In the genomic region with DNA sequence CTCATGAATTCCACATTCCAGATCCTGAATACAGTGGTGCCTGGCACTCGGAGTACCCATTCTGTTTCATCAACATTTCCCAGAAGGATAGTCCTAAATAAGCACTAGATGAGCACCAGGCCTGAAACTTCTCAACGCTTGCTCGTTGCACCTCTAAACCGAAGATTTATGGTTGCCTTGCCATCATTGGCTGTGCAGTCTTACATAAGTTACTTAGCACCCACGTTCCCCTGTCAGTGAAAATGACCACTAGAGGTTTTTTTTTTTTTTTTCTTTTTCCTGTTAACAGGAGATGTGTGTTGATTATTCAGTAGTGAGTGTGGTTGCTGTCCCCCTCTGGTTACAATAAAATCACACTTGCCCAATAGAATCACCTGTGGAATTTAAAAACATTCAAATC, we compare ENCODE assay signal across 8 mouse cellular contexts. TPM values are rescaled to one million over a fixed set of nuclear protein-coding genes. Genes with fewer than 3 reads are reported as not detected.
DNase-seq lines count a peak whose midpoint lies in the region; ATAC-seq and TF ChIP-seq lines count a peak whose summit lies in the region.

No protein-coding gene starts in this region.

- H3K27ac ChIP-seq in lung, embryonic 14.5 days (ENCODE audit: low read depth), result no peak overlapping the region
- H3K27ac ChIP-seq in embryonic facial prominence, embryonic 10.5 days (replicated peaks), result peak overlapping the region; percentile 99; the same call in 1 of the 2 replicates
- H3K27ac ChIP-seq in kidney, embryonic 15.5 days, result no peak overlapping the region; the same call in 1 of the 2 replicates

- peak overlapping the region; percentile 80 for H3K4me2 ChIP-seq in lung, embryonic 14.5 days
- peak overlapping the region; percentile 86 for H3K4me2 ChIP-seq in kidney, embryonic 15.5 days

- no peaks in the 10 kb centered on the region for H3K9me3 ChIP-seq in lung, embryonic 14.5 days (ENCODE audit: low read depth, low read length)
- no peaks in the 10 kb centered on the region for H3K9me3 ChIP-seq in embryonic facial prominence, embryonic 10.5 days
- no peaks in the 10 kb centered on the region for H3K9me3 ChIP-seq in kidney, embryonic 15.5 days (replicated peaks)

- peak; percentile 23 for DNase-seq in lung, embryonic 14.5 days
- DNase-seq in lung, postnatal 14 days, result no peak
- no peak for DNase-seq in embryonic facial prominence, embryonic 10.5 days (ENCODE audit: low spot score)
- peak; percentile 25 for DNase-seq in neural tube, embryonic 10.5 days (ENCODE audit: extremely low spot score, low spot score)
- no peak for DNase-seq in right cerebral cortex, adult 18-20 months
- DNase-seq in thymus, postnatal 14 days, result no peak
- no peak for DNase-seq in Muller cell, postnatal 12 days (ENCODE audit: inconsistent ontology term)

- H3K36me3 ChIP-seq in lung, embryonic 14.5 days (ENCODE audit: insufficient read depth), result no peaks in the 10 kb centered on the region
- H3K36me3 ChIP-seq in embryonic facial prominence, embryonic 10.5 days (replicated peaks), result no peaks in the 10 kb centered on the region
- H3K36me3 ChIP-seq in kidney, embryonic 15.5 days, result no peaks in the 10 kb centered on the region

- no peaks in the 10 kb centered on the region for H3K27me3 ChIP-seq in lung, embryonic 14.5 days (ENCODE audit: insufficient read depth, low read length)
- H3K27me3 ChIP-seq in embryonic facial prominence, embryonic 10.5 days (replicated peaks; ENCODE audit: low read depth, poor library complexity, severe bottlenecking), result no peaks in the 10 kb centered on the region
- H3K27me3 ChIP-seq in kidney, embryonic 15.5 days, result no peaks in the 10 kb centered on the region

- 63% methylated on average over 5 of the region's 5 CpGs for WGBS in lung, embryonic 14.5 days
- 66% methylated on average over 5 of the region's 5 CpGs for WGBS in embryonic facial prominence, embryonic 10.5 days
- 46% methylated on average over 5 of the region's 5 CpGs for WGBS in kidney, embryonic 15.5 days

- ATAC-seq in lung, embryonic 14.5 days (ENCODE audit: insufficient read depth), result no peak
- no peak for ATAC-seq in kidney, embryonic 15.5 days (replicated peaks; ENCODE audit: low FRiP score)

- peak overlapping the region; percentile 64; the same call in 1 of the 2 replicates for H3K4me3 ChIP-seq in lung, embryonic 14.5 days (ENCODE audit: low read depth, low read length)
- H3K4me3 ChIP-seq in embryonic facial prominence, embryonic 10.5 days, result peak overlapping the region; percentile 80; the same call in 1 of the 2 replicates
- no peak overlapping the region for H3K4me3 ChIP-seq in kidney, embryonic 15.5 days (replicated peaks)

- no peak overlapping the region for H3K9ac ChIP-seq in lung, embryonic 14.5 days
- no peak overlapping the region for H3K9ac ChIP-seq in kidney, embryonic 15.5 days

- no peak for TF ChIP-seq CTCF in lung, embryonic 14.5 days (IDR thresholded peaks at IDR 0.05; ENCODE audit: low read depth)

- H3K4me1 ChIP-seq in lung, embryonic 14.5 days (ENCODE audit: insufficient read depth), result peaks cover 5% of the 10 kb centered on the region; the same call in 1 of the 2 replicates
- H3K4me1 ChIP-seq in embryonic facial prominence, embryonic 10.5 days, result peaks cover 39% of the 10 kb centered on the region
- peaks cover 24% of the 10 kb centered on the region for H3K4me1 ChIP-seq in kidney, embryonic 15.5 days

RNA-seq across cellular contexts. Expression of gene Ispd, which starts 0.4 kb away (rescaled TPM):
- polyA plus RNA-seq in lung, embryonic 14.5 days (2014; fragmentation: Nextera tagmentation; extraction: Ambion mirVana), result 17.1 and 18.1 TPM in 2 replicates
- 7.3 and 9.1 TPM in 2 replicates for polyA plus RNA-seq in embryonic facial prominence, embryonic 10.5 days (2016; fragmentation: Nextera tagmentation; extraction: Ambion mirVana)
- polyA plus RNA-seq in kidney, embryonic 15.5 days (2015; fragmentation: Nextera tagmentation; extraction: Ambion mirVana), result 15.2 and 16.8 TPM in 2 replicates

RNA-seq across cellular contexts. Expression of gene D630036H23Rik, which starts 1.2 kb away (rescaled TPM):
- polyA plus RNA-seq in lung, embryonic 14.5 days (2014; fragmentation: Nextera tagmentation; extraction: Ambion mirVana), result 2.2 and 2.3 TPM in 2 replicates
- 0.64 and 0.68 TPM in 2 replicates for polyA plus RNA-seq in embryonic facial prominence, embryonic 10.5 days (2016; fragmentation: Nextera tagmentation; extraction: Ambion mirVana)
- polyA plus RNA-seq in kidney, embryonic 15.5 days (2015; fragmentation: Nextera tagmentation; extraction: Ambion mirVana), result 1.0 and 1.1 TPM in 2 replicates

Comparison
In these comparisons a context has a peak if more than half of its experiments do, and no peak if none do; other contexts are left out.
1. DNase-seq: peak in lung, embryonic 14.5 days (single experiment) and neural tube, embryonic 10.5 days (single experiment); none in lung, postnatal 14 days (single experiment), embryonic facial prominence, embryonic 10.5 days (single experiment), right cerebral cortex, adult 18-20 months (single experiment), thymus, postnatal 14 days (single experiment) and Muller cell, postnatal 12 days (single experiment).